Mouse (Mus musculus) neural tube, embryonic 11.5 days (tissue): ENCODE data around the gene Tmem123. TPM values are rescaled to one million over a fixed set of nuclear protein-coding genes. Genes with fewer than 3 reads are reported as not detected.
A peak's percentile ranks its signal among the peaks of the same experiment; 100 is the strongest.

ENCODE experiments used
- ATAC-seq: fragments of 200-750 bp; cut with Nextera tagmentation; 2 replicates; pipeline ENCODE4 v1.8.0; 2017; ENCODE audit warnings: moderate number of reproducible peaks, mild to moderate bottlenecking, moderate TSS enrichment, moderate library complexity; ENCODE audit not compliant: insufficient read depth, low FRiP score, low TSS enrichment
- DNase-seq: peaks from one replicate; pipeline ENCODE4 v3.0.0-alpha.2; 2015; ENCODE audit warnings: low spot score
- H3K27ac ChIP-seq: fragments of 300-500 bp; sonication (generic); 2 replicates; pipeline ENCODE4 v1.5.1; 2014; ENCODE audit warnings: low read depth, mild to moderate bottlenecking, low read length
- H3K27me3 ChIP-seq: fragments of 300-500 bp; sonication (generic); 2 replicates; pipeline ENCODE4 v1.6.1; 2014; ENCODE audit warnings: mild to moderate bottlenecking, low read length, mixed read lengths; ENCODE audit not compliant: control insufficient read depth, insufficient read depth
- H3K36me3 ChIP-seq: fragments of 300-500 bp; sonication (generic); 2 replicates; pipeline ENCODE4 v1.6.1; 2014; ENCODE audit warnings: mild to moderate bottlenecking, low read length, moderate library complexity, mixed read lengths; ENCODE audit not compliant: control insufficient read depth, insufficient read depth
- H3K4me1 ChIP-seq: fragments of 300-500 bp; sonication (generic); 2 replicates; pipeline ENCODE4 v1.6.1; 2014; ENCODE audit warnings: low read length, mixed read lengths; ENCODE audit not compliant: control insufficient read depth, insufficient read depth
- H3K4me2 ChIP-seq: fragments of 300-500 bp; sonication (generic); 2 replicates; pipeline ENCODE4 v1.6.1; 2014; ENCODE audit warnings: low read depth, mild to moderate bottlenecking, moderate library complexity
- H3K4me3 ChIP-seq: fragments of 300-500 bp; sonication (generic); 2 replicates; pipeline ENCODE4 v1.5.1; 2014; ENCODE audit warnings: low read depth, low read length
- H3K9ac ChIP-seq: fragments of 300-500 bp; sonication (generic); 2 replicates; pipeline ENCODE4 v1.6.1; 2014; ENCODE audit warnings: mild to moderate bottlenecking, low read length
- H3K9me3 ChIP-seq: fragments of 300-500 bp; sonication (generic); 2 replicates; pipeline ENCODE4 v1.6.1; 2016; ENCODE audit warnings: low read length; ENCODE audit not compliant: control insufficient read depth
- WGBS: fragments of 180-500 bp; shearing (Covaris S2); extraction: QIAGEN DNeasy Blood & Tissue Kit; methylation state at CpG from one replicate; pipeline ENCODE4 v1.1.7; 2014; 5-methylcytosine and 5-hydroxymethylcytosine counted together
- polyA plus RNA-seq: library from polyadenylated mRNA; unstranded; fragments of >200 nt; fragmentation: Nextera tagmentation; extraction: Ambion mirVana; gene quantifications from 2 replicates; pipeline ENCODE4 v1.2.1, GENCODE M21; 2014

The Tmem123 gene
- polyA plus RNA-seq, 1 experiment from 2014 or later: 108 TPM

- 96% methylated on average over 4 of the region's 4 CpGs for WGBS
- no peak for ATAC-seq
- Histone ChIP-seq H3K27ac (no peak overlapping the region), H3K4me1 (peaks cover 7% of the 10 kb centered on the region), H3K4me2 (no peak overlapping the region), H3K4me3 (no peak overlapping the region), H3K9ac (no peak overlapping the region), H3K27me3 (no peaks in the 10 kb centered on the region), H3K36me3 (no peaks in the 10 kb centered on the region; the same call in 1 of the 2 replicates), H3K9me3 (no peaks in the 10 kb centered on the region)
- no peak for DNase-seq
Observed at GRCm38 (mm10) chr9:7828706-7829105, 64.9 kb downstream of the Tmem123 start.

GRCm38 (mm10) chr9:7829531-7830528 lies 66.0 kb downstream of the Tmem123 start:
- Histone ChIP-seq H3K27me3 (no peaks in the 10 kb centered on the region), H3K27ac (no peak overlapping the region), H3K4me1 (peaks cover 7% of the 10 kb centered on the region), H3K9me3 (no peaks in the 10 kb centered on the region), H3K4me3 (no peak overlapping the region), H3K36me3 (peaks cover 3% of the 10 kb centered on the region; the same call in 1 of the 2 replicates), H3K9ac (no peak overlapping the region), H3K4me2 (no peak overlapping the region)
- ATAC-seq (no peak), DNase-seq (no peak)
- WGBS: 90% methylated on average over 9 of the region's 9 CpGs

- DNase-seq (no peak), ATAC-seq (no peak)
- no peak overlapping the region for H3K4me3 ChIP-seq
- no peak overlapping the region for H3K9ac ChIP-seq
- WGBS: 89% methylated on average over 6 of the region's 6 CpGs
- H3K4me2 ChIP-seq: no peak overlapping the region
- H3K4me1 ChIP-seq: peaks cover 7% of the 10 kb centered on the region
- no peak overlapping the region for H3K27ac ChIP-seq
- peaks cover 3% of the 10 kb centered on the region; the same call in 1 of the 2 replicates for H3K36me3 ChIP-seq
- H3K27me3 ChIP-seq: no peaks in the 10 kb centered on the region
- no peaks in the 10 kb centered on the region for H3K9me3 ChIP-seq
Observed at GRCm38 (mm10) chr9:7833421-7833820, 69.6 kb downstream of the Tmem123 start.

DNA sequence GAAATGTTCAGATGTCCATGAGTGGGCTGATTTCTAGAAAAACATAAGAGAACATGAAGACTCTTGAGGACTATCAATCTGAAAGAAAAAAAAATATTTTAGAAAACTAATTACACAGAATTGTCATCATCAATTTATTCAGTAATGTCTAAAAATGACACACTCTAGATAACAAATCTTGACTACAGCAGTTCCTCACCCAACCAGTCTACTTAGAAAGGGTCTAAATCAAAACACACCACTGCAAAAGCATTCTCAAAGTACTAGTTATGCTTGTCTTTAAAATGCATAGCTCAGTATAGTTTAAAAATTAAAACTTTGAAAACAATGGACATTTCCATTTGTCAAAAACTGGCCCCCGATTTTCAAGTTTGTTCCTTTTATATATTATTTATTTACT lies 71.5 kb downstream of the Tmem123 start:
- no peaks in the 10 kb centered on the region for H3K9me3 ChIP-seq
- no peak overlapping the region for H3K4me2 ChIP-seq
- no peak for ATAC-seq
- no peak overlapping the region for H3K9ac ChIP-seq
- H3K4me1 ChIP-seq: peaks cover 7% of the 10 kb centered on the region
- 95% methylated on average over 1 of the region's 1 CpGs for WGBS
- H3K27me3 ChIP-seq: no peaks in the 10 kb centered on the region
- no peak for DNase-seq
- H3K36me3 ChIP-seq: peaks cover 3% of the 10 kb centered on the region; the same call in 1 of the 2 replicates
- no peak overlapping the region for H3K4me3 ChIP-seq
- no peak overlapping the region for H3K27ac ChIP-seq

DNA sequence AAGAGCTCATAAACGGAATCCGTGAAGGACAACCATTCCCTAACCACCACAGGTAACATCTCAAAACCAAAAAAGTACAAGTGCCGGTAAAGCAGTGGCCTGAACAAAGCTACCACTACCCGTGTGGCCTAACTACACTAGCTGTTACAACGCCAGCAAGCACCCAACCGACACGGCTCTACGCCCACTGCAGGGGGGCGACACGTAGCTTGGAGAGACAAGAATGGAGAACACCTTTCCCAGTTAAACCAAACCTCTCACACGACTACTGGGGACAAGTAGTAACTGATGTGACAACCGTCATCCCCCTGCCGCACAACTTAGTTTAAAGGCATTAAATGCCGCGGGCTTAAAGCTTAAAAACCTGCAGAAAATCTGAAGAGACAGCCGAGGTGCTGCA lies 72.5 kb downstream of the Tmem123 start:
- ATAC-seq: peak; percentile 32
- 0% methylated on average over 16 of the region's 16 CpGs for WGBS

GRCm38 (mm10) chr9:7836905-7837805 lies 73.3 kb downstream of the Tmem123 start, which contains the start of gene Birc2:
Birc2 (minus strand) TSS chr9:7837064.
- under 1% methylated on average over 68 of the region's 68 CpGs for WGBS
- Histone ChIP-seq H3K36me3 (peaks cover 3% of the 10 kb centered on the region; the same call in 1 of the 2 replicates), H3K9me3 (no peaks in the 10 kb centered on the region), H3K4me3 (peak within 1 kb of the TSS; percentile 61), H3K27me3 (no peaks in the 10 kb centered on the region), H3K9ac (peak within 1 kb of the TSS; percentile 79), H3K4me2 (peak within 1 kb of the TSS; percentile 75), H3K27ac (peak within 1 kb of the TSS; percentile 92), H3K4me1 (peaks cover 7% of the 10 kb centered on the region)
- peak; percentile 99 for DNase-seq
- ATAC-seq: peak; percentile 98

More for the DNA sequence above, 72.5 kb downstream of the Tmem123 start:
- Histone ChIP-seq H3K4me2 (peak overlapping the region; percentile 75), H3K4me3 (peak overlapping the region; percentile 61), H3K27ac (peak overlapping the region; percentile 92), H3K9ac (peak overlapping the region; percentile 79), H3K9me3 (no peaks in the 10 kb centered on the region), H3K36me3 (peaks cover 3% of the 10 kb centered on the region; the same call in 1 of the 2 replicates), H3K4me1 (peaks cover 7% of the 10 kb centered on the region), H3K27me3 (no peaks in the 10 kb centered on the region)
- DNase-seq: peak; percentile 72

- H3K9me3 ChIP-seq: no peaks in the 10 kb centered on the region
- H3K27me3 ChIP-seq: no peaks in the 10 kb centered on the region
- peak overlapping the region; percentile 73 for H3K9ac ChIP-seq
- peaks cover 3% of the 10 kb centered on the region; the same call in 1 of the 2 replicates for H3K36me3 ChIP-seq
- 24% methylated on average over 14 of the region's 14 CpGs for WGBS
- peak overlapping the region; percentile 75 for H3K4me2 ChIP-seq
- DNase-seq (peak; percentile 67), ATAC-seq (peak; percentile 36)
- H3K4me1 ChIP-seq: peaks cover 4% of the 10 kb centered on the region
- peak overlapping the region; percentile 61 for H3K4me3 ChIP-seq
- H3K27ac ChIP-seq: peak overlapping the region; percentile 92; the same call in 1 of the 2 replicates
Observed at GRCm38 (mm10) chr9:7837806-7838440, 74.1 kb downstream of the Tmem123 start.

GRCm38 (mm10) chr9:7841221-7841620 lies 77.4 kb downstream of the Tmem123 start:
- no peak for DNase-seq

More at GRCm38 (mm10) chr9:7841221-7841620, 77.4 kb downstream of the Tmem123 start:
- H3K27ac ChIP-seq: no peak overlapping the region
- H3K4me2 ChIP-seq: no peak overlapping the region
- ATAC-seq: no peak
- no peak overlapping the region for H3K4me3 ChIP-seq
- H3K4me1 ChIP-seq: no peaks in the 10 kb centered on the region
- no peaks in the 10 kb centered on the region for H3K9me3 ChIP-seq
- no peak overlapping the region for H3K9ac ChIP-seq
- H3K36me3 ChIP-seq: no peaks in the 10 kb centered on the region
- WGBS: 67% methylated on average over 6 of the region's 6 CpGs
- no peaks in the 10 kb centered on the region for H3K27me3 ChIP-seq
